Mouse (Mus musculus) myocyte (in vitro differentiated cells): Measurements from ENCODE around the gene Dnaaf1.

Experiments used
- CEBPB ChIP-seq: IDR thresholded peaks from 2 replicates; pipeline ENCODE4 v1.6.1; 2011; ENCODE audit warnings: mild to moderate bottlenecking, moderate library complexity; ENCODE audit not compliant: poor library complexity, insufficient read depth, severe bottlenecking
- MAX ChIP-seq: IDR thresholded peaks from one replicate; pipeline ENCODE4 v1.6.1; 2011; ENCODE audit warnings: low read depth, mild to moderate bottlenecking, control low read depth
- MYOD1 ChIP-seq, 3 experiments: IDR thresholded peaks; one replicate each; pipeline ENCODE4 v1.6.1; 2011; ENCODE audit warnings: control low read depth in 2 of 3, low read depth in 2 of 3, mild to moderate bottlenecking in 2 of 3, moderate library complexity in 1 of 3; ENCODE audit not compliant: insufficient read length in 2 of 3, control insufficient read depth in 1 of 3
- MYOG ChIP-seq, 3 experiments: IDR thresholded peaks; one replicate each; pipeline ENCODE4 v1.6.1; 2011; ENCODE audit warnings: control low read depth in 2 of 3, low read depth in 2 of 3, mild to moderate bottlenecking in 2 of 3; ENCODE audit not compliant: insufficient read length in 2 of 3, control insufficient read depth in 1 of 3, insufficient read depth in 1 of 3
- POLR2A ChIP-seq: IDR thresholded peaks from one replicate; pipeline ENCODE4 v1.6.1; 2011; ENCODE audit warnings: low read depth, mild to moderate bottlenecking, control low read depth, moderate library complexity; ENCODE audit not compliant: insufficient read length
- REST ChIP-seq: IDR thresholded peaks from one replicate; pipeline ENCODE4 v1.6.1; 2011; ENCODE audit warnings: mild to moderate bottlenecking, control low read depth, moderate library complexity; ENCODE audit not compliant: insufficient read depth, insufficient read length
- USF1 ChIP-seq: IDR thresholded peaks from one replicate; pipeline ENCODE4 v1.6.1; 2011; ENCODE audit warnings: low read depth, mild to moderate bottlenecking, control low read depth, moderate library complexity

DNA sequence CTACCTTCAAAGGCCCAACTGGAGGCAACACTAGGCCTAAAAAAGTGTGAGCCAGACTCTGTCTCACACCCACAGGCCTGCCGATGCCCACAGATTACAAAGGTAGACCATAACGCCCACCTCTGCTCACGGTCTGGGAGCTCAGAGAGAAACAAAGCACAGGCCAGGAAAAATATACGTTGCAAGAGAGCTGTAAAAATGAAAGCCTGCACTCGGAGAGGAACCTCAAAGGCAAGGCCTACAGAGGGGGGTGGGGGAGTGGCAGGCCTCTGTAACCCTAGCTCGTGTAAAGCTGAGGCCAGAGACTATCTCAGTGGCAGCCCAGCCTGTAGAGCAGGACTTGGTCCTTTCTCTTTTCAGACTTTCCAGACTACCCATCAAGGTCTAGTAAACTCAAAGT is 29.9 kb upstream of the Dnaaf1 start:
- TF ChIP-seq POLR2A (no peak), USF1 (no peak), CEBPB (no peak), MAX (no peak), REST (no peak), MYOG (IDR thresholded peaks at IDR 0.05; ENCODE audit: control insufficient read depth in 1 of 3, insufficient read depth in 1 of 3, insufficient read length in 2 of 3, low read depth in 2 of 3) (no peak), MYOD1 (IDR thresholded peaks at IDR 0.05; ENCODE audit: control insufficient read depth in 1 of 3, insufficient read length in 2 of 3, low read depth in 2 of 3) (no peak)
